Mouse (Mus musculus): ENCODE data around the gene Cnnm3.

DNA sequence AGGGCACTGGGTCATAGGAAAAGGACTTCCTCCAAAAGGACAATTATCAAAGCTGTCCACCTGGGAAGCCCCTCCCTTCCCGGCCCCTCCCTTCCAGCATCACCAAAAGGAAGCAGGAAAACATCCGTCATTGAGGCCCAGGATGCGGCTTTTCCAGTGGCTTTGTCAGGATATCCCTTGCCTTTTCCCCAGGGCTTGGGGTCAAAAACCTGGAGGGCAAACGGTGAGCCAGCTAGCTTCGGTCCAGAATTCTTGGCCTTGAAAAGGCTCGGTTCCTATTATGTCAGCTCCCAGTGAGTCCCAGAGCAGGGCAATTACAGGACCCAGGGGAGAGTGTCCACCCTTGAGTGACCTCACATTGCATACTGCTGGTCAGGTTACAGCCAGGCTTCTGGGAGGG, 49.2 kb downstream of the Cnnm3 start:
- TF ChIP-seq POLR2A (IDR thresholded peaks at IDR 0.05; ENCODE audit: low read depth, low read length) = no peak
- no peak for TF ChIP-seq CTCF (IDR thresholded peaks at IDR 0.05; ENCODE audit: extremely low read depth, insufficient read length, insufficient replicate concordance, low read depth, low read length)

All from small intestine, adult 2 months (tissue).